Mouse (Mus musculus) testis, adult 2 months (tissue): Measurements from ENCODE around the gene Apbb1ip. TPM values are rescaled to one million over a fixed set of nuclear protein-coding genes. Genes with fewer than 3 reads are reported as not detected.

Source experiments
- H3K27ac ChIP-seq: fragments of 200-500 bp; 2 replicates; pipeline ENCODE4 v1.5.1; 2012; ENCODE audit warnings: low read depth, low read length; ENCODE audit not compliant: control insufficient read depth, insufficient read depth
- H3K27me3 ChIP-seq: fragments of 200-500 bp; 2 replicates; pipeline ENCODE4 v1.6.1; 2012; ENCODE audit warnings: mild to moderate bottlenecking, low read length, moderate library complexity; ENCODE audit not compliant: control insufficient read depth, insufficient read depth
- H3K36me3 ChIP-seq: fragments of 200-500 bp; 2 replicates; pipeline ENCODE4 v1.6.1; 2012; ENCODE audit warnings: mild to moderate bottlenecking, low read length; ENCODE audit not compliant: control insufficient read depth, insufficient read depth
- H3K4me1 ChIP-seq: fragments of 200-500 bp; 2 replicates; pipeline ENCODE4 v1.6.1; 2012; ENCODE audit warnings: low read length; ENCODE audit not compliant: control insufficient read depth, insufficient read depth
- H3K4me3 ChIP-seq: fragments of 200-500 bp; 2 replicates; pipeline ENCODE4 v1.5.1; 2012; ENCODE audit warnings: low read depth, mild to moderate bottlenecking, low read length, moderate library complexity, mixed read lengths; ENCODE audit not compliant: control insufficient read depth
- CTCF ChIP-seq: fragments of 200-500 bp; IDR thresholded peaks from 2 replicates; pipeline ENCODE4 v1.5.1; 2012; ENCODE audit warnings: low read depth, mild to moderate bottlenecking, inconsistent platforms, low read length, moderate library complexity; ENCODE audit not compliant: control insufficient read depth, insufficient read depth, insufficient replicate concordance
- POLR2A ChIP-seq: fragments of 200-500 bp; IDR thresholded peaks from 2 replicates; pipeline ENCODE4 v1.6.1; 2012; ENCODE audit warnings: low read depth, mild to moderate bottlenecking, inconsistent platforms, low read length, moderate library complexity; ENCODE audit not compliant: control insufficient read depth
- polyA plus RNA-seq: library from polyadenylated mRNA; depleted of rRNA; stranded (reverse); fragments of >200 nt; gene quantifications from 2 replicates; pipeline ENCODE4 v1.2.3, GENCODE M21; 2012

Apbb1ip gene
- polyA plus RNA-seq, 1 experiment, result 2.8 TPM

GRCm38 (mm10) chr2:22784771-22785170 lies 10.9 kb downstream of the Apbb1ip start:
- Histone ChIP-seq H3K4me3 (no peak overlapping the region), H3K27me3 (no peaks in the 10 kb centered on the region), H3K36me3 (no peaks in the 10 kb centered on the region), H3K4me1 (no peaks in the 10 kb centered on the region), H3K27ac (no peak overlapping the region)
- TF ChIP-seq POLR2A, result no peak
- no peak for TF ChIP-seq CTCF

DNA sequence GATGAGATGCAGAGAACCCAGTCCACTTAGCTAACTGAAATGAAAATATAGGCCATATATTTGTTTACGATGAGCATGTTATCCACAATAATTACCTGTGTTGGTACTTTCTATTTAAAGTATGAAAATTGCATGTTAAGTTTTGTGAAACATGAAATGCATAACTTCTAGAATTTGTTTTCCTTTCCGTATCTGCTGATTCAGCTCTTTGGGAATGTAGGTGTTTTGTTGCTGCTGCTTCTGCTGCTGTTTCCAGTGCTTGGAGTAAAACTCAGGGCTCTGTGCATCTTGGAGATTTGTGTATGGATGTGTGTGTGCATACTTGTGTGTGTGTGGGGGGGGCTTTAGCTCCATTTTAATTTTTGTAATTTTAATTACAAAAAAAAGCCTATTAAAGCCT lies 14.8 kb downstream of the Apbb1ip start:
- Histone ChIP-seq H3K27me3 (no peaks in the 10 kb centered on the region), H3K4me3 (no peak overlapping the region), H3K36me3 (no peaks in the 10 kb centered on the region), H3K27ac (no peak overlapping the region), H3K4me1 (no peaks in the 10 kb centered on the region)
- TF ChIP-seq POLR2A (no peak), CTCF (no peak)

- Histone ChIP-seq H3K4me3 (no peak overlapping the region), H3K27ac (no peak overlapping the region), H3K27me3 (no peaks in the 10 kb centered on the region), H3K4me1 (no peaks in the 10 kb centered on the region), H3K36me3 (no peaks in the 10 kb centered on the region)
- no peak for TF ChIP-seq POLR2A
- no peak for TF ChIP-seq CTCF
Measured at GRCm38 (mm10) chr2:22789576-22789975, 15.7 kb downstream of the Apbb1ip start.

GRCm38 (mm10) chr2:22790435-22790834 lies 16.5 kb downstream of the Apbb1ip start:
- no peaks in the 10 kb centered on the region for H3K4me1 ChIP-seq
- TF ChIP-seq CTCF, result no peak
- no peak for TF ChIP-seq POLR2A
- no peaks in the 10 kb centered on the region for H3K36me3 ChIP-seq
- H3K27me3 ChIP-seq, result no peaks in the 10 kb centered on the region
- H3K4me3 ChIP-seq, result no peak overlapping the region
- no peak overlapping the region for H3K27ac ChIP-seq

DNA sequence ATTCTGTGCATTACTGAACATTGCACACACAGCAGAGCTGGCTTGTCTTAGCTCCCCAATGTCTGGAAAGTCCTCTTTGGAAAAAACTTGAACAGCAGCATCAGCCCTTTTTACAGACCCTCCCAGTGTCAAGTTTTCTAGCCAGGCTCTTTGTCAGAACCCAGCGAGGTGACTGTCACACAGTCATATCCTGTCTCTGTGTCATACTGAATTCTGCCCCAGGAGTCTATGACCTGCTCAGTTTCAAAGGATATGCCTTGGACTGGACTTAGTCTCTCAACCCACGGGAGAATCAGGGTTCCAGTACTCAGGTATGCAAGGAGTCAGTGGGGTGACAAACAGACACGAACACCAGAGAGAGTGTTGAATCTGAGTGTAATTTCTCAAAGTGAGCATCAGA lies 21.2 kb downstream of the Apbb1ip start:
- H3K27ac ChIP-seq, result no peak overlapping the region
- H3K4me1 ChIP-seq, result no peaks in the 10 kb centered on the region
- TF ChIP-seq CTCF, result no peak
- no peak for TF ChIP-seq POLR2A
- H3K4me3 ChIP-seq, result no peak overlapping the region
- H3K36me3 ChIP-seq, result no peaks in the 10 kb centered on the region
- H3K27me3 ChIP-seq, result no peaks in the 10 kb centered on the region

GRCm38 (mm10) chr2:22796487-22796886 lies 22.6 kb downstream of the Apbb1ip start:
- Histone ChIP-seq H3K27me3 (no peaks in the 10 kb centered on the region), H3K36me3 (no peaks in the 10 kb centered on the region), H3K27ac (no peak overlapping the region), H3K4me3 (no peak overlapping the region), H3K4me1 (no peaks in the 10 kb centered on the region)
- TF ChIP-seq CTCF (no peak), POLR2A (no peak)

GRCm38 (mm10) chr2:22799430-22800041 lies 25.6 kb downstream of the Apbb1ip start:
- TF ChIP-seq POLR2A, result no peak
- no peak for TF ChIP-seq CTCF
- Histone ChIP-seq H3K4me1 (no peaks in the 10 kb centered on the region), H3K36me3 (no peaks in the 10 kb centered on the region), H3K27me3 (no peaks in the 10 kb centered on the region), H3K4me3 (no peak overlapping the region), H3K27ac (no peak overlapping the region)
